22 mouse cellular contexts compared by ENCODE assay signal in genomic region chr12:99515481-99515880, GRCm38 (mm10). TPM values are rescaled to one million over a fixed set of nuclear protein-coding genes. Genes with fewer than 3 reads are reported as not detected.
DNase-seq lines count a peak whose midpoint lies in the region; ATAC-seq and TF ChIP-seq lines count a peak whose summit lies in the region.
"Had no signal": no experiment of that assay in that cellular context is flagged by ENCODE, and none has a peak within 500 bp of the region (broad histone marks: within the 10 kb centered on the region; RNA-seq: fewer than 3 reads in every experiment).

No protein-coding gene starts in this region.

- ATAC-seq in midbrain, embryonic 11.5 days (ENCODE audit: low FRiP score) = no peak
- ATAC-seq in midbrain, embryonic 15.5 days (replicated peaks) = no peak
- peak; percentile 56 for ATAC-seq in activated CD4-positive, CD25-positive, alpha-beta regulatory T cell, adult 4 months
- ATAC-seq: forebrain, embryonic 13.5 days; forebrain, embryonic 16.5 days had no signal

- 80% methylated on average over 3 of the region's 3 CpGs for WGBS in midbrain, embryonic 11.5 days
- WGBS in midbrain, embryonic 15.5 days = 84% methylated on average over 3 of the region's 3 CpGs

- TF ChIP-seq CTCF in left cerebral cortex, adult 2 months (IDR thresholded peaks at IDR 0.05) = no peak

- no peak overlapping the region for H3K9ac ChIP-seq in midbrain, embryonic 11.5 days (ENCODE audit: low read length)
- no peak overlapping the region for H3K9ac ChIP-seq in midbrain, embryonic 15.5 days
- H3K9ac ChIP-seq: forebrain, embryonic 13.5 days; hindbrain, embryonic 12.5 days; hindbrain, embryonic 15.5 days had no signal

- H3K4me1 ChIP-seq in midbrain, embryonic 11.5 days (ENCODE audit: control insufficient read depth, insufficient read depth, low read length) = no peaks in the 10 kb centered on the region
- peaks cover 23% of the 10 kb centered on the region for H3K4me1 ChIP-seq in midbrain, embryonic 15.5 days

- H3K4me2 ChIP-seq in midbrain, embryonic 11.5 days = no peak overlapping the region
- no peak overlapping the region for H3K4me2 ChIP-seq in midbrain, embryonic 15.5 days
- H3K4me2 ChIP-seq: forebrain, embryonic 13.5 days; heart, embryonic 11.5 days; hindbrain, embryonic 12.5 days; hindbrain, embryonic 15.5 days had no signal

- peak; percentile 10 for DNase-seq in midbrain, embryonic 11.5 days (ENCODE audit: low spot score, missing footprints)
- DNase-seq in CD4-positive, CD25-positive, alpha-beta regulatory T cell, adult 2 months (ENCODE audit: low read depth, low spot score) = peak; percentile 38
- peak; percentile 32 for DNase-seq in naive thymus-derived CD4-positive, alpha-beta T cell, adult 2 months (ENCODE audit: low read depth)
- no peak for DNase-seq in left cerebral cortex, adult 2 months (ENCODE audit: extremely low spot score in 1 of 2, low spot score in 2 of 2)
- DNase-seq in left cerebral cortex, adult 9 months (ENCODE audit: low spot score in 2 of 2) = no peak
- DNase-seq: adrenal gland, postnatal 10 days; adrenal gland, postnatal 36 days; B cell, adult 2 months; cerebellum, adult 18-20 months; cerebellum, adult 9-10 months; cerebellum, postnatal 14 days; gastrocnemius, postnatal 10 days; gastrocnemius, postnatal 36 days; heart, adult 2 months had no signal

- no peaks in the 10 kb centered on the region for H3K9me3 ChIP-seq in midbrain, embryonic 11.5 days (ENCODE audit: control insufficient read depth, low read length)
- no peaks in the 10 kb centered on the region for H3K9me3 ChIP-seq in midbrain, embryonic 15.5 days
- H3K9me3 ChIP-seq: forebrain, embryonic 10.5 days; forebrain, embryonic 13.5 days; hindbrain, embryonic 12.5 days; hindbrain, embryonic 15.5 days had no signal

- intact Hi-C loops in left cerebral cortex, adult 2 months (cut with DNase I) = no loop called here

- no peak overlapping the region for H3K4me3 ChIP-seq in midbrain, embryonic 11.5 days (ENCODE audit: low read depth, low read length)
- no peak overlapping the region for H3K4me3 ChIP-seq in midbrain, embryonic 15.5 days
- no peak overlapping the region for H3K4me3 ChIP-seq in left cerebral cortex, adult 2 months
- H3K4me3 ChIP-seq: forebrain, embryonic 10.5 days; forebrain, embryonic 13.5 days; heart, adult 2 months; hindbrain, embryonic 12.5 days; hindbrain, embryonic 15.5 days had no signal

- no peak overlapping the region for H3K27ac ChIP-seq in midbrain, embryonic 11.5 days (ENCODE audit: low read depth, low read length)
- no peak overlapping the region for H3K27ac ChIP-seq in midbrain, embryonic 15.5 days
- H3K27ac ChIP-seq in left cerebral cortex, adult 2 months = no peak overlapping the region
- H3K27ac ChIP-seq: forebrain, embryonic 10.5 days; forebrain, embryonic 13.5 days; heart, adult 2 months; hindbrain, embryonic 12.5 days; hindbrain, embryonic 15.5 days had no signal

- no peaks in the 10 kb centered on the region for H3K27me3 ChIP-seq in midbrain, embryonic 11.5 days (ENCODE audit: control insufficient read depth, insufficient read depth, low read length)
- H3K27me3 ChIP-seq in midbrain, embryonic 15.5 days (replicated peaks) = no peaks in the 10 kb centered on the region
- H3K27me3 ChIP-seq: forebrain, embryonic 13.5 days; hindbrain, embryonic 12.5 days; hindbrain, embryonic 15.5 days had no signal

- no peaks in the 10 kb centered on the region for H3K36me3 ChIP-seq in midbrain, embryonic 11.5 days (ENCODE audit: control insufficient read depth, insufficient read depth, low read length)
- H3K36me3 ChIP-seq in midbrain, embryonic 15.5 days (replicated peaks) = no peaks in the 10 kb centered on the region
- H3K36me3 ChIP-seq: forebrain, embryonic 10.5 days; hindbrain, embryonic 12.5 days; hindbrain, embryonic 15.5 days had no signal

RNA-seq across cellular contexts. Expression of gene Foxn3, which starts 47.9 kb away (rescaled TPM):
- 71.0 and 73.8 TPM in 2 replicates for polyA plus RNA-seq in midbrain, embryonic 11.5 days (2014; fragmentation: Nextera tagmentation; extraction: Ambion mirVana)
- 80.4 and 85.9 TPM in 2 replicates for polyA plus RNA-seq in midbrain, embryonic 15.5 days (2015; fragmentation: Nextera tagmentation; extraction: Ambion mirVana)
- polyA plus RNA-seq in activated CD4-positive, CD25-positive, alpha-beta regulatory T cell, adult 4 months (2017; shearing (Covaris generic)) = 100 to 1,000 TPM in 1 of 2 experiments, 10 to 100 TPM in 1; 91.7 to 138 TPM
- 10 to 100 TPM; 52.4 to 57.4 TPM for total RNA-seq in left cerebral cortex, adult 2 months (2021)

Comparison
In these comparisons a context has a peak if more than half of its experiments do, and no peak if none do; other contexts are left out.
1. DNase-seq: peak in midbrain, embryonic 11.5 days (single experiment), CD4-positive, CD25-positive, alpha-beta regulatory T cell, adult 2 months (single experiment) and naive thymus-derived CD4-positive, alpha-beta T cell, adult 2 months (single experiment); none in left cerebral cortex, adult 2 months (0 of 2) and left cerebral cortex, adult 9 months (0 of 2).